Mouse (Mus musculus) MEL (cell line): ENCODE measurements around the gene Tbc1d17. TPM values are rescaled to one million over a fixed set of nuclear protein-coding genes. Genes with fewer than 3 reads are reported as not detected.

Source experiments
- DNase-seq: peaks from one replicate; pipeline ENCODE4 v3.0.0; 2011; ENCODE audit warnings: low read depth, low spot score
- H3K27ac ChIP-seq: 2 replicates; pipeline ENCODE4 v1.5.1; 2012; ENCODE audit warnings: low read depth, mild to moderate bottlenecking, control low read depth, low read length, moderate library complexity; ENCODE audit not compliant: control insufficient read depth
- H3K27me3 ChIP-seq, 2 experiments: fragments of 150-350 bp in 1 of 2; sonication (generic) in 1 of 2; 2 replicates each; pipeline ENCODE4 v1.6.1; 2012; ENCODE audit warnings: low read length in 2 of 2, mild to moderate bottlenecking in 2 of 2, improper control_type of control experiment in 1 of 2, moderate library complexity in 1 of 2; ENCODE audit not compliant: insufficient read depth in 2 of 2, control insufficient read depth in 1 of 2
- H3K36me3 ChIP-seq, 2 experiments: 2 replicates each; pipeline ENCODE4 v1.6.1; 2012 to 2014; ENCODE audit warnings: low read length in 2 of 2, improper control_type of control experiment in 1 of 2, inconsistent platforms in 1 of 2, mild to moderate bottlenecking in 1 of 2; ENCODE audit not compliant: insufficient read depth in 2 of 2, control insufficient read depth in 1 of 2
- H3K4me1 ChIP-seq, 2 experiments: fragments of 150-350 bp in 1 of 2; sonication (generic) in 1 of 2; 2 replicates each; pipeline ENCODE4 v1.6.1; 2012; ENCODE audit warnings: low read length in 2 of 2, improper control_type of control experiment in 1 of 2, mild to moderate bottlenecking in 1 of 2; ENCODE audit not compliant: insufficient read depth in 2 of 2, control insufficient read depth in 1 of 2
- H3K4me3 ChIP-seq, 2 experiments: fragments of 150-350 bp in 1 of 2; sonication (generic) in 1 of 2; 2 replicates each; pipeline ENCODE4 v1.5.1; 2012; ENCODE audit warnings: low read depth in 2 of 2, low read length in 2 of 2, mild to moderate bottlenecking in 2 of 2, moderate library complexity in 2 of 2, control low read depth in 1 of 2, improper control_type of control experiment in 1 of 2; ENCODE audit not compliant: control insufficient read depth in 1 of 2, insufficient read depth in 1 of 2
- H3K79me2 ChIP-seq: 2 replicates; pipeline ENCODE4 v1.6.1; 2012; ENCODE audit warnings: mild to moderate bottlenecking, low read length, moderate library complexity; ENCODE audit not compliant: control insufficient read depth, poor library complexity, insufficient read depth
- H3K9ac ChIP-seq: 2 replicates; pipeline ENCODE4 v1.6.1; 2012; ENCODE audit warnings: low read depth, mild to moderate bottlenecking, control low read depth, low read length, moderate library complexity; ENCODE audit not compliant: control insufficient read depth, poor library complexity, severe bottlenecking
- H3K9me3 ChIP-seq: fragments of 150-350 bp; sonication (generic); replicated peaks from 2 replicates; pipeline ENCODE4 v1.6.1; 2012; ENCODE audit warnings: mild to moderate bottlenecking, low read length, improper control_type of control experiment, moderate library complexity; ENCODE audit not compliant: insufficient read depth
- BHLHE40 ChIP-seq: IDR thresholded peaks from 2 replicates; pipeline ENCODE4 v1.6.1; 2012; ENCODE audit warnings: low read depth, mild to moderate bottlenecking, inconsistent platforms, low read length, improper control_type of control experiment, borderline replicate concordance
- CHD1 ChIP-seq: IDR thresholded peaks from 2 replicates; pipeline ENCODE4 v1.6.1; 2012; ENCODE audit warnings: low read depth, mild to moderate bottlenecking, inconsistent platforms, low read length, improper control_type of control experiment
- CHD2 ChIP-seq: IDR thresholded peaks from 2 replicates; pipeline ENCODE4 v1.6.1; 2011; ENCODE audit warnings: low read length, improper control_type of control experiment
- E2F4 ChIP-seq: IDR thresholded peaks from 2 replicates; pipeline ENCODE4 v1.6.1; 2011; ENCODE audit warnings: low read depth, low read length, improper control_type of control experiment, borderline replicate concordance
- ETS1 ChIP-seq: IDR thresholded peaks from 2 replicates; pipeline ENCODE4 v1.6.1; 2012; ENCODE audit warnings: low read depth, mild to moderate bottlenecking, inconsistent platforms, low read length, improper control_type of control experiment, moderate library complexity
- GABPA ChIP-seq: IDR thresholded peaks from 2 replicates; pipeline ENCODE4 v1.6.1; 2012; ENCODE audit warnings: low read depth, mild to moderate bottlenecking, inconsistent platforms, low read length, improper control_type of control experiment, moderate library complexity
- JUND ChIP-seq: IDR thresholded peaks from 2 replicates; pipeline ENCODE4 v1.6.1; 2011; ENCODE audit warnings: low read depth, mild to moderate bottlenecking, improper control_type of control experiment, low read length
- KAT2A ChIP-seq: conservative IDR thresholded peaks from 2 replicates; pipeline ENCODE4 v1.6.1; 2012; ENCODE audit warnings: low read depth, low read length, improper control_type of control experiment, inconsistent platforms
- MAZ ChIP-seq: IDR thresholded peaks from 2 replicates; pipeline ENCODE4 v1.6.1; 2012; ENCODE audit warnings: low read depth, mild to moderate bottlenecking, inconsistent platforms, low read length, improper control_type of control experiment
- MEF2A ChIP-seq: IDR thresholded peaks from 2 replicates; pipeline ENCODE4 v1.6.1; 2014; ENCODE audit warnings: low read depth, mild to moderate bottlenecking, inconsistent platforms, low read length, improper control_type of control experiment; ENCODE audit not compliant: poor library complexity, insufficient replicate concordance, severe bottlenecking; ENCODE audit errors: extremely low read depth
- MYB ChIP-seq: IDR thresholded peaks from 2 replicates; pipeline ENCODE4 v1.6.1; 2011; ENCODE audit warnings: mild to moderate bottlenecking, low read depth, low read length, improper control_type of control experiment
- MYC ChIP-seq: IDR thresholded peaks from 2 replicates; pipeline ENCODE4 v1.6.1; 2011; ENCODE audit warnings: low read depth, mild to moderate bottlenecking, low read length, improper control_type of control experiment, moderate library complexity
- NELFE ChIP-seq: IDR thresholded peaks from 2 replicates; pipeline ENCODE4 v1.6.1; 2011; ENCODE audit warnings: low read depth, low read length, improper control_type of control experiment
- NRF1 ChIP-seq: IDR thresholded peaks from 2 replicates; pipeline ENCODE4 v1.6.1; 2014; ENCODE audit warnings: low read depth, mild to moderate bottlenecking, inconsistent platforms, low read length, improper control_type of control experiment, moderate library complexity; ENCODE audit not compliant: poor library complexity, insufficient read depth, severe bottlenecking
- POLR2A ChIP-seq, 2 experiments: IDR thresholded peaks; 2 replicates each; pipeline ENCODE4 v1.6.1; 2011 to 2012; ENCODE audit warnings: low read length in 2 of 2, mild to moderate bottlenecking in 2 of 2, control low read depth in 1 of 2, improper control_type of control experiment in 1 of 2, low read depth in 1 of 2, moderate library complexity in 1 of 2; ENCODE audit not compliant: control insufficient read depth in 1 of 2, insufficient read depth in 1 of 2, poor library complexity in 1 of 2
- POLR2AphosphoS2 ChIP-seq: IDR thresholded peaks from 2 replicates; pipeline ENCODE4 v1.6.1; 2011; ENCODE audit warnings: low read length, improper control_type of control experiment
- RAD21 ChIP-seq: IDR thresholded peaks from 2 replicates; pipeline ENCODE4 v1.6.1; 2011; ENCODE audit warnings: mild to moderate bottlenecking, low read depth, low read length, improper control_type of control experiment
- SIN3A ChIP-seq: IDR thresholded peaks from 2 replicates; pipeline ENCODE4 v1.6.1; 2012; ENCODE audit warnings: low read length, improper control_type of control experiment, inconsistent platforms
- SMC3 ChIP-seq: IDR thresholded peaks from 2 replicates; pipeline ENCODE4 v1.6.1; 2011; ENCODE audit warnings: low read depth, low read length, improper control_type of control experiment
- TAL1 ChIP-seq: IDR thresholded peaks from 2 replicates; pipeline ENCODE4 v1.6.1; 2012; ENCODE audit warnings: mild to moderate bottlenecking, inconsistent platforms, low read length, moderate library complexity, mixed read lengths
- TBP ChIP-seq: IDR thresholded peaks from 2 replicates; pipeline ENCODE4 v1.8.0; 2011; ENCODE audit warnings: low read depth, low read length, improper control_type of control experiment
- TCF12 ChIP-seq: IDR thresholded peaks from 2 replicates; pipeline ENCODE4 v1.6.1; 2014; ENCODE audit warnings: low read depth, mild to moderate bottlenecking, inconsistent platforms, low read length, improper control_type of control experiment, moderate library complexity
- UBTF ChIP-seq: IDR thresholded peaks from 2 replicates; pipeline ENCODE4 v1.6.1; 2012; ENCODE audit warnings: low read depth, mild to moderate bottlenecking, inconsistent platforms, low read length, improper control_type of control experiment, moderate library complexity, borderline replicate concordance; ENCODE audit not compliant: insufficient read depth
- USF1 ChIP-seq: IDR thresholded peaks from 2 replicates; pipeline ENCODE4 v1.6.1; 2014; ENCODE audit warnings: low read depth, mild to moderate bottlenecking, inconsistent platforms, low read length, improper control_type of control experiment, moderate library complexity
- USF2 ChIP-seq, 2 experiments: IDR thresholded peaks; 2 replicates each; pipeline ENCODE4 v1.6.1; 2011 to 2012; ENCODE audit warnings: improper control_type of control experiment in 2 of 2, low read length in 2 of 2, borderline replicate concordance in 1 of 2, inconsistent platforms in 1 of 2, low read depth in 1 of 2, mild to moderate bottlenecking in 1 of 2; ENCODE audit not compliant: insufficient read depth in 1 of 2
- ZC3H11A ChIP-seq: IDR thresholded peaks from 2 replicates; pipeline ENCODE4 v1.6.1; 2012; ENCODE audit warnings: low read depth, mild to moderate bottlenecking, inconsistent platforms, low read length, improper control_type of control experiment
- ZKSCAN1 ChIP-seq: IDR thresholded peaks from 2 replicates; pipeline ENCODE4 v1.6.1; 2012; ENCODE audit warnings: low read depth, mild to moderate bottlenecking, inconsistent platforms, low read length, improper control_type of control experiment, moderate library complexity
- ZNF384 ChIP-seq: IDR thresholded peaks from 2 replicates; pipeline ENCODE4 v1.6.1; 2012; ENCODE audit warnings: low read depth, mild to moderate bottlenecking, inconsistent platforms, low read length, improper control_type of control experiment
- polyA plus RNA-seq, 2 experiments: library from polyadenylated mRNA; stranded (reverse) in 1 of 2; unstranded in 1 of 2; fragments of >175 nt in 1 of 2; fragments of >200 nt in 1 of 2; gene quantifications; 2 replicates each; pipeline versions ENCODE4 v1.2.1 to v1.2.4; 2012; ENCODE audit warnings: low replicate concordance in 2 of 2, low read depth in 1 of 2; ENCODE audit not compliant: insufficient read length in 2 of 2, insufficient read depth in 1 of 2, missing spikeins in 1 of 2
- total RNA-seq: library from RNA; depleted of rRNA; stranded (reverse); fragments of 300-350 nt; gene quantifications from 2 replicates; pipeline ENCODE4 v1.2.3, GENCODE M21; 2012

Tbc1d17 gene
- total and polyA plus RNA-seq, 3 experiments = 16.7 to 29.5 TPM; not detected in 1

DNA sequence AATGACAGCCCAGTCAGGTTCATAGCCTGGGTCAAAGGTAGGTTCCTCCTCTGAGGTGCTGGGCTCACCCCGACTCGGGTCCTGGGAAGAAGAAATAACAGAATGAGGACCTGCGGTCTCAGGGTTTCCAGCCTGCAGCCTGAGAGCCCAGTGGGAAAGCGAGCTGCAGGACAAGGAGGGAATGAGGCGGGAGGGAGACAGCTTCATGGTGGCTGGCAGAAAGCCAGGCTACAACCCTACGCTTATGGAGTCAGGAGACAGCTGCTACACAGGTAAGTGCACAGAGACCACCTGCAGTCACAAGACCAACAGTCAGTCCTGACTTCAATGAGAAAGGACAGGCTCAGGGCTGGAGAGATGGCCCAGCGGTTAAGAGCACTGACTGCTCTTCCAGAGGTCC lies 2.1 kb downstream of the Tbc1d17 start:
- TF ChIP-seq RAD21 (no peak), JUND (no peak), ZC3H11A (no peak), TAL1 (no peak), ZNF384 (no peak), SMC3 (no peak), POLR2A (IDR thresholded peaks at IDR 0.05; ENCODE audit: control insufficient read depth in 1 of 2, insufficient read depth in 1 of 2, low read depth in 1 of 2, low read length in 2 of 2, poor library complexity in 1 of 2) (no peak), USF1 (no peak), ZKSCAN1 (no peak), CHD2 (no peak), MEF2A (no peak), UBTF (no peak), USF2 (IDR thresholded peaks at IDR 0.05; ENCODE audit: borderline replicate concordance in 1 of 2, insufficient read depth in 1 of 2, low read depth in 1 of 2, low read length in 2 of 2) (no peak), BHLHE40 (no peak), TBP (no peak), NRF1 (no peak), MYB (no peak)
- Histone ChIP-seq H3K27ac (no peak overlapping the region), H3K9me3 (no peaks in the 10 kb centered on the region), H3K4me1 (peaks cover 0 to 13% of the 10 kb centered on the region in 2 experiments; a peak in 2 of 4 replicates), H3K9ac (no peak overlapping the region), H3K4me3 (no peak overlapping the region), H3K36me3 (peaks cover 0 to 5% of the 10 kb centered on the region in 2 experiments; a peak in 1 of 4 replicates), H3K79me2 (peaks cover 25% of the 10 kb centered on the region), H3K27me3 (no peaks in the 10 kb centered on the region)
- DNase-seq = no peak

DNA sequence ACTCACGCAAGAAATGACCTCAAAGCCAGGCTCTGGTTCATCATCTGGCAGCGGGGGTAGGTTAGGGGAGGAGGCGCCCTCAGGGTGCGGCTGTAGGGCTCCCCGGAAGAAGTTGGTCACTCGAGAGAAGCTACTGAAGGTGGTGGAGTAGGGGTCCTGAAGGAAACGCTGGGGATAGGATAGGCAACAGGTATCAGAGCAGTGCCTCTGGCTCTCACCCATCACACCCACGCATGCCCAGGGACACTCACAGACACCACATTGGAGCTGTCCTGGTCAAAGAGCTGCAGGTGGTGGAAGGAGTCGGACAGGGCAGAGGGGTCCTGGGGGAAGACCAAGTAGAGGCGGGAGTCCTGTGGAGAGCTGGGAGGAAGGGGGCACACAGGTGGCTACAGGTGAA lies 3.9 kb downstream of the Tbc1d17 start:
- no peak for DNase-seq
- no peaks in the 10 kb centered on the region for H3K9me3 ChIP-seq
- H3K4me3 ChIP-seq = no peak overlapping the region
- no peak for TF ChIP-seq TAL1
- TF ChIP-seq SIN3A = no peak
- TF ChIP-seq ZKSCAN1 = no peak
- TF ChIP-seq POLR2AphosphoS2 = no peak
- no peak for TF ChIP-seq ETS1
- TF ChIP-seq E2F4 = no peak
- no peak for TF ChIP-seq TCF12
- TF ChIP-seq NELFE = no peak
- no peak for TF ChIP-seq MAZ
- no peak for TF ChIP-seq USF1
- TF ChIP-seq CHD1 = no peak
- TF ChIP-seq MYC = no peak
- TF ChIP-seq SMC3 = no peak
- TF ChIP-seq KAT2A = no peak
- TF ChIP-seq GABPA = no peak
- peaks cover 7% of the 10 kb centered on the region for H3K79me2 ChIP-seq
- H3K27ac ChIP-seq = no peak overlapping the region
- H3K27me3 ChIP-seq = no peaks in the 10 kb centered on the region
- no peak overlapping the region for H3K9ac ChIP-seq
- 0 out of 4 replicates have a peak, but pooled peaks cover 0 to 3% of the 10 kb centered on the region in 2 experiments for H3K4me1 ChIP-seq
- H3K36me3 ChIP-seq = no peaks in the 10 kb centered on the region; a peak in 1 of 4 replicates
